Mouse (Mus musculus) heart, embryonic 12.5 days (tissue): ENCODE data around the gene Pogk. TPM values are rescaled to one million over a fixed set of nuclear protein-coding genes. Genes with fewer than 3 reads are reported as not detected.

Experiments used
- ATAC-seq: fragments of 200-750 bp; cut with Nextera tagmentation; 2 replicates; pipeline ENCODE4 v1.8.0; 2017; ENCODE audit warnings: moderate TSS enrichment, moderate library complexity; ENCODE audit not compliant: insufficient number of reproducible peaks, low FRiP score
- H3K27ac ChIP-seq: fragments of 300-500 bp; sonication (generic); 2 replicates; pipeline ENCODE4 v1.5.1; 2016; ENCODE audit warnings: mild to moderate bottlenecking, moderate library complexity; ENCODE audit not compliant: poor library complexity, severe bottlenecking
- H3K27me3 ChIP-seq: fragments of 300-500 bp; sonication (generic); replicated peaks from 2 replicates; pipeline ENCODE4 v1.6.1; 2016; ENCODE audit warnings: mild to moderate bottlenecking, moderate library complexity
- H3K36me3 ChIP-seq: fragments of 300-500 bp; sonication (generic); 2 replicates; pipeline ENCODE4 v1.6.1; 2016; ENCODE audit warnings: mild to moderate bottlenecking, moderate library complexity
- H3K4me1 ChIP-seq: fragments of 300-500 bp; sonication (generic); replicated peaks from 2 replicates; pipeline ENCODE4 v1.6.1; 2016; ENCODE audit warnings: mild to moderate bottlenecking
- H3K4me2 ChIP-seq: fragments of 300-500 bp; sonication (generic); 2 replicates; pipeline ENCODE4 v1.6.1; 2016; ENCODE audit warnings: mild to moderate bottlenecking, moderate library complexity
- H3K4me3 ChIP-seq: fragments of 300-500 bp; sonication (generic); 2 replicates; pipeline ENCODE4 v1.5.1; 2016; ENCODE audit warnings: mild to moderate bottlenecking
- H3K9ac ChIP-seq: fragments of 300-500 bp; sonication (generic); 2 replicates; pipeline ENCODE4 v1.6.1; 2016; ENCODE audit warnings: mild to moderate bottlenecking, moderate library complexity
- H3K9me3 ChIP-seq: fragments of 300-500 bp; sonication (generic); replicated peaks from 2 replicates; pipeline ENCODE4 v1.6.1; 2016; ENCODE audit warnings: mild to moderate bottlenecking, moderate library complexity
- whole genome bisulfite sequencing: fragments of 180-500 bp; shearing (Covaris S2); methylation state at CpG from one replicate; pipeline ENCODE4 v1.1.7; 2016; 5-methylcytosine and 5-hydroxymethylcytosine counted together
- polyA plus RNA-seq: library from polyadenylated mRNA; unstranded; fragments of >200 nt; fragmentation: Nextera tagmentation; extraction: Ambion mirVana; gene quantifications from 2 replicates; pipeline ENCODE4 v1.2.1, GENCODE M21; 2016

The Pogk gene
- 15.3 and 17.4 TPM in 2 replicates for polyA plus RNA-seq

GRCm38 (mm10) chr1:166409701-166410220, at the start of gene Pogk:
Gene Pogk (minus strand): TSS chr1:166409863.
- WGBS, result 6% methylated on average over 39 of the region's 49 CpGs
- Histone ChIP-seq H3K9ac (peak within 1 kb of the TSS; percentile 80), H3K36me3 (peaks cover 29% of the 10 kb centered on the region), H3K4me2 (peak within 1 kb of the TSS; percentile 76), H3K27ac (peak within 1 kb of the TSS; percentile 50), H3K4me1 (peaks cover 20% of the 10 kb centered on the region), H3K9me3 (peaks cover 10% of the 10 kb centered on the region), H3K4me3 (peak within 1 kb of the TSS; percentile 67), H3K27me3 (no peaks in the 10 kb centered on the region)
- ATAC-seq, result peak; percentile 93

- no peak for ATAC-seq
- Histone ChIP-seq H3K9ac (no peak overlapping the region), H3K27me3 (no peaks in the 10 kb centered on the region), H3K27ac (no peak overlapping the region), H3K4me3 (no peak overlapping the region), H3K4me2 (no peak overlapping the region), H3K36me3 (no peaks in the 10 kb centered on the region), H3K4me1 (no peaks in the 10 kb centered on the region), H3K9me3 (no peaks in the 10 kb centered on the region)
- WGBS, result 79% methylated on average over 3 of the region's 3 CpGs
Observed at GRCm38 (mm10) chr1:166441992-166442391, 32.3 kb upstream of the Pogk start.

GRCm38 (mm10) chr1:166439426-166439825, 29.8 kb upstream of the Pogk start:
- H3K4me1 ChIP-seq, result no peaks in the 10 kb centered on the region
- H3K36me3 ChIP-seq, result no peaks in the 10 kb centered on the region
- H3K9ac ChIP-seq, result no peak overlapping the region
- no peaks in the 10 kb centered on the region for H3K9me3 ChIP-seq
- H3K4me2 ChIP-seq, result no peak overlapping the region
- ATAC-seq, result no peak
- WGBS, result 61% methylated on average over 6 of the region's 6 CpGs
- H3K27ac ChIP-seq, result no peak overlapping the region
- H3K4me3 ChIP-seq, result no peak overlapping the region
- no peaks in the 10 kb centered on the region for H3K27me3 ChIP-seq

- no peak for ATAC-seq
- peak overlapping the region; percentile 33; the same call in 1 of the 2 replicates for H3K4me2 ChIP-seq
- no peaks in the 10 kb centered on the region for H3K4me1 ChIP-seq
- no peaks in the 10 kb centered on the region for H3K27me3 ChIP-seq
- 37% methylated on average over 10 of the region's 10 CpGs for WGBS
- no peak overlapping the region for H3K27ac ChIP-seq
- H3K9ac ChIP-seq, result no peak overlapping the region
- no peak overlapping the region for H3K4me3 ChIP-seq
- no peaks in the 10 kb centered on the region for H3K9me3 ChIP-seq
- no peaks in the 10 kb centered on the region for H3K36me3 ChIP-seq
Observed at GRCm38 (mm10) chr1:166429809-166430431, 20.3 kb upstream of the Pogk start.

- no peak for ATAC-seq
- 75% methylated on average over 3 of the region's 3 CpGs for WGBS
Observed at GRCm38 (mm10) chr1:166429053-166429452, 19.4 kb upstream of the Pogk start.

GRCm38 (mm10) chr1:166412266-166412665, 2.6 kb upstream of the Pogk start:
- 80% methylated on average over 3 of the region's 3 CpGs for WGBS
- Histone ChIP-seq H3K9me3 (peaks cover 10% of the 10 kb centered on the region), H3K4me2 (no peak overlapping the region), H3K36me3 (peaks cover 10% of the 10 kb centered on the region), H3K27ac (no peak overlapping the region), H3K4me1 (peaks cover 11% of the 10 kb centered on the region), H3K4me3 (no peak overlapping the region), H3K9ac (no peak overlapping the region), H3K27me3 (no peaks in the 10 kb centered on the region)
- ATAC-seq, result no peak

More at GRCm38 (mm10) chr1:166429053-166429452, 19.4 kb upstream of the Pogk start:
- Histone ChIP-seq H3K4me1 (no peaks in the 10 kb centered on the region), H3K9ac (no peak overlapping the region), H3K4me2 (no peak overlapping the region), H3K27me3 (no peaks in the 10 kb centered on the region), H3K36me3 (no peaks in the 10 kb centered on the region), H3K27ac (no peak overlapping the region), H3K9me3 (no peaks in the 10 kb centered on the region), H3K4me3 (no peak overlapping the region)

GRCm38 (mm10) chr1:166411541-166411940, 1.9 kb upstream of the Pogk start:
- H3K36me3 ChIP-seq, result peaks cover 16% of the 10 kb centered on the region
- H3K4me3 ChIP-seq, result no peak overlapping the region
- ATAC-seq, result no peak
- H3K4me1 ChIP-seq, result peaks cover 11% of the 10 kb centered on the region
- no peak overlapping the region for H3K27ac ChIP-seq
- no peak overlapping the region for H3K4me2 ChIP-seq
- WGBS, result 96% methylated on average over 1 of the region's 1 CpGs
- H3K9me3 ChIP-seq, result peaks cover 10% of the 10 kb centered on the region
- H3K27me3 ChIP-seq, result no peaks in the 10 kb centered on the region
- no peak overlapping the region for H3K9ac ChIP-seq

- H3K4me1 ChIP-seq, result peaks cover 20% of the 10 kb centered on the region
- H3K9ac ChIP-seq, result peak overlapping the region; percentile 80
- H3K9me3 ChIP-seq, result peaks cover 10% of the 10 kb centered on the region
- H3K36me3 ChIP-seq, result peaks cover 35% of the 10 kb centered on the region
- no peaks in the 10 kb centered on the region for H3K27me3 ChIP-seq
- peak; percentile 80 for ATAC-seq
- H3K4me3 ChIP-seq, result peak overlapping the region; percentile 67
- 3% methylated on average over 27 of the region's 45 CpGs for WGBS
- peak overlapping the region; percentile 50 for H3K27ac ChIP-seq
- H3K4me2 ChIP-seq, result peak overlapping the region; percentile 76
Observed at GRCm38 (mm10) chr1:166409177-166409700, 424 bp downstream of the Pogk start.

- H3K4me2 ChIP-seq, result no peak overlapping the region
- H3K9me3 ChIP-seq, result no peaks in the 10 kb centered on the region
- no peak overlapping the region for H3K4me3 ChIP-seq
- no peak overlapping the region for H3K27ac ChIP-seq
- H3K4me1 ChIP-seq, result peaks cover 24% of the 10 kb centered on the region
- peaks cover 80% of the 10 kb centered on the region for H3K36me3 ChIP-seq
- H3K9ac ChIP-seq, result no peak overlapping the region
- ATAC-seq, result no peak
- no peaks in the 10 kb centered on the region for H3K27me3 ChIP-seq
- 73% methylated on average over 3 of the region's 3 CpGs for WGBS
Observed at GRCm38 (mm10) chr1:166403846-166404245, 5.8 kb downstream of the Pogk start.

GRCm38 (mm10) chr1:166402003-166402402, 7.7 kb downstream of the Pogk start:
- Histone ChIP-seq H3K4me1 (peaks cover 14% of the 10 kb centered on the region), H3K9me3 (no peaks in the 10 kb centered on the region), H3K4me2 (no peak overlapping the region), H3K4me3 (no peak overlapping the region), H3K9ac (no peak overlapping the region), H3K27ac (no peak overlapping the region), H3K27me3 (no peaks in the 10 kb centered on the region), H3K36me3 (peaks cover 87% of the 10 kb centered on the region)
- 0 out of 2 replicates have a peak, but pooled peaks have one; percentile 40 for ATAC-seq
- WGBS, result 71% methylated on average over 4 of the region's 4 CpGs

- Histone ChIP-seq H3K27me3 (no peaks in the 10 kb centered on the region), H3K4me1 (peaks cover 14% of the 10 kb centered on the region), H3K36me3 (peaks cover 87% of the 10 kb centered on the region)
Observed at GRCm38 (mm10) chr1:166401455-166401854, 8.2 kb downstream of the Pogk start.

More at GRCm38 (mm10) chr1:166401455-166401854, 8.2 kb downstream of the Pogk start:
- H3K27ac ChIP-seq, result no peak overlapping the region
- no peak overlapping the region for H3K4me2 ChIP-seq
- ATAC-seq, result no peak
- no peak overlapping the region for H3K4me3 ChIP-seq
- no peaks in the 10 kb centered on the region for H3K9me3 ChIP-seq
- no peak overlapping the region for H3K9ac ChIP-seq
